Mouse (Mus musculus): ENCODE measurements around the gene Cldn7.

GRCm38 (mm10) chr11:69974907-69975306 is 10.3 kb downstream of the Cldn7 start:
- no peak for TF ChIP-seq POLR2A (IDR thresholded peaks at IDR 0.05; ENCODE audit: borderline replicate concordance, extremely low read depth, low read depth, low read length)
- no peak for TF ChIP-seq CTCF (IDR thresholded peaks at IDR 0.05; ENCODE audit: insufficient read depth, low read length)
